Mouse (Mus musculus) gastrocnemius, postnatal 10 days (tissue): ENCODE results near the gene 4931414P19Rik. TPM values are rescaled to one million over a fixed set of nuclear protein-coding genes. Genes with fewer than 3 reads are reported as not detected.

Experiments used
- DNase-seq: peaks from one replicate; pipeline ENCODE4 v3.0.0; 2021; ENCODE audit warnings: mixed read lengths
- total RNA-seq, 2 experiments: library from RNA; stranded (reverse); gene quantifications; 2 replicates each; pipeline ENCODE4 v1.2.3; 2021

The 4931414P19Rik gene
- total RNA-seq, 2 experiments from 2014 or later = 3.1 to 5.1 TPM

DNA sequence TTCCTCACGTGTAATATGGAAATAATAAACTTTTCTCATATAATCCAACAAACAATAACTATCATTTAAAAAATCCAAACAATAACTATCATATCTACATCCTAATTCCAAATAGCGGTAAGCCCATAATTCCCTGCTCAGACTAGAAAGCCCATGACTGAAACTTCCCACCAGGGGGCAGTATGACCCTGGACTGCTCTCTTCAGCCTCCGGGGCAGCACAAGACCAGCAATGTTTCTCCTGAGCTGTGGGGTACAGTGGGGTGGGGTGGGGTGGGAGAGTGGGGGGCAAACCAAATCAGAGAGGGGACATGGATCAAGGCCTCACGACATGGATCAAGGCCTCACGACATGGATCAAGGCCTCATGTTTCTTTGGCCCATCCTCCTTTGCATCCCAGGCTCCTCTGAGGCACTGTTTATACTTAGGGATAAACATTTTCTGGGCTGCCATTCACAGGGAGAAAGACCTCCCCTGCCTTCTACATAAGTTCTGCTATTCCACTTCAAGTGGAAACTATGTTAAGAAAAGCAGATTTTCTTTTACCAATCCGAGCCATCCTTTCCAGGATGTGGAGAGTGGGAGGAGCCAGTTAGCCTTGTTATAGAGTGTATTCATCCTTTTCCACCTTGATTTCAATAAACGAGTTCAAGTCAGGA lies 22.0 kb downstream of the 4931414P19Rik start:
- peak; percentile 72 for DNase-seq

DNA sequence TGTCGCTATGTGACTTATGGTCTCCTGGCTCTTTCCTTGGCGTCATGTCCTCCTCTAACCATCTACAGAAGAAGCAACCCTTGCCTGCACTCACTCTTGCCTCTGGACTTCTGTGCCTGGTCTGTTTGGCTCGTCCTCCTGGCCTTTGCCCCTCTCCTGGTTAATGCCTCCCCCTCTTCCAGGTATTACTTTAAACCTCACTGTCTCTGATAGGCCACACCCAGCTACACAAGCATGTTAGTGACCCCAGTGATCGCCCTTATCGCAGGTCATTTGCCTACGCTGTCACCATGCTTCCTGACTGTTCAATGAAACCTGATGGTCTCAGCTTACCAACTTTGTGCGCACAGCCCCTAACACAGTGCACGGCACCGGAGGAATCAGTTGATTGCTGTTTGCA lies 23.3 kb downstream of the 4931414P19Rik start:
- DNase-seq = no peak

GRCm38 (mm10) chr14:54579638-54580037 lies 26.2 kb downstream of the 4931414P19Rik start:
- DNase-seq = no peak

DNA sequence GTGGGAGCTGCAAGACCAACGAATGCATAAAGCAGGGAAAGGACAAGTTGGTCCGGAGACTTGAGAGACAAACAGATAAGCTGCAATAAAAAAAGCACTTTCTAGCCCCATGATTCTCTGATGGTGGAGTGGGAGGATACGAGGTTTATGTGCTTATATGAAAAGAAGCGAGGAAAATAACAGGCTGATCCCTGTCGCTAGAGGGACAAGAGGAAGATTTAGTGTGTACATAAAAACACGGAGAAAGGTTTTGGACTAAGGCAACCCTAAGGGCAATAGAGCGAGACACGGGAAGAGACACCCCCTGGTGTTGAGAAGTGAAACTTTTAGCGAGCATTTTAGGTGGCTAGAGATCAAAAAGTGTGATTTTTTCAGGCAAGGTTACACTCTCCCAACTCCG lies 27.7 kb downstream of the 4931414P19Rik start:
- DNase-seq = no peak

- DNase-seq = peak; percentile 84
Measured at GRCm38 (mm10) chr14:54577089-54577982, 28.5 kb downstream of the 4931414P19Rik start, which contains the start of gene Ajuba. Ajuba (minus strand) TSS chr14:54577558.

GRCm38 (mm10) chr14:54576241-54577088 lies 29.3 kb downstream of the 4931414P19Rik start:
- peak; percentile 45 for DNase-seq

DNA sequence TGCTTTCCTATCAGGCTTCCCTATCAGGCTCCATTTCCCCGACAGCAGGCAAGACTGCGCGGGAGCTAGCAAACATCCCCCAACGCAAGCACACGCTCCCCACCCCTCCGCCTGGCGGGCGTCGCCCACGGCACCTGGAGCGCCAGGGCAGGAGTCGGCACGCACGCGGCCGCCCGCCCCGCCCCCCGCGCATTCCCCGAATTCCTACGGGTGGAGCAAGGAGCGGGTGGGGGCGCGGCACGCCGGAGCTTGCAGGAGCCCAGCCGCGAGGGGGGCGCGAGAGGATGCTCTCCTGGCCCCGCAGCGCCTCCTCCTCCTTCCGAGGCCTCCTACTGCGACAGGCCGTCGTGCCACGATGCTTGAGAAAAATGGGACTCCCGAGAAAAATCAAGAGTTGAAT lies 30.2 kb downstream of the 4931414P19Rik start:
- DNase-seq = peak; percentile 79

GRCm38 (mm10) chr14:54575031-54575430 lies 30.8 kb downstream of the 4931414P19Rik start:
- DNase-seq = no peak

GRCm38 (mm10) chr14:54574253-54574652 lies 31.5 kb downstream of the 4931414P19Rik start:
- DNase-seq = peak; percentile 56

DNA sequence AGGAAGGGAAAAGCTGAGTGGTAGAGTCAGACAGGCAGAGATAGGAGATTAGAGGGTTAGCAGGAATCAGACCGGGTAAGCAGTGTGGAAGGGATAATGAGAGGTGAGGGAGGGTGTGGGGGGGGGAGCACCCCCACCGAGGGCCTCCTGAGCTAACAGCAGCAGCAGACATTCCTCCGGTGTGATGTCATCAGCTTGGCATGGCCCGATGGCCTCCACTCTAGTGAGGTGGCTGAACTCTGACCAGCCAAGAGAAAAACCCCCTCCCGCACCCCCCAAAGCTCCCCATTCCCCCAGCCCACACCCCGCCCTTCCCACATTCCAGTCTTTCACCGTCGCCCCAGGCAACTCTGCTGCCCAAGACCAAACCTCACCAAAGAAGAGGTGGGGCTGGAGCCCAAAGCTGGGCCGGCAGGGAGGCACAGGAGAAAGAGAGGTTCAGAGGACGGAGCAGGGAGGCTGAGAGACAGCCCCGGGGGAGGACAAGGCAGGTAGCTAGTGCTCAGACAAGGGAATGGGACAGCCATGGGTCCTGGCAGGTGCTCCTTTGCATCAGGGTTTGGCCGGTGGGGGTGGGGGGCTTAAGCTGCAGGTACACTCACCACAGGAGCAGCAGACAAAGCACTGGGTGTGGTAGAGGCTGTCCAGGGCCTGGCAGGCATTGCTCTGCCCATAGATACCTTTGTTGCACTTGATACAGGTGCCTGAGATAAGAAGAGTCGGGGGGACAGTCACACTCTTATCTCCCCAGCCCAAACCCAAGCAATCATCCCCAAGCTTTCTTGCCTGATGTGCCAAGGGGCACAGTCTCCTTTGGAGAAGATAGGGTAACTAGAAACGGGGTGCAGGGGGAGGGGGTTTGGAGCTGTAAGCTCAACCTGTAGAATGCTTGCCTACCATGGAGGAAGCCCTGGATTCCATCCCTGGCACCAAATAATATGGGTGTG lies 32.7 kb downstream of the 4931414P19Rik start:
- no peak for DNase-seq

DNA sequence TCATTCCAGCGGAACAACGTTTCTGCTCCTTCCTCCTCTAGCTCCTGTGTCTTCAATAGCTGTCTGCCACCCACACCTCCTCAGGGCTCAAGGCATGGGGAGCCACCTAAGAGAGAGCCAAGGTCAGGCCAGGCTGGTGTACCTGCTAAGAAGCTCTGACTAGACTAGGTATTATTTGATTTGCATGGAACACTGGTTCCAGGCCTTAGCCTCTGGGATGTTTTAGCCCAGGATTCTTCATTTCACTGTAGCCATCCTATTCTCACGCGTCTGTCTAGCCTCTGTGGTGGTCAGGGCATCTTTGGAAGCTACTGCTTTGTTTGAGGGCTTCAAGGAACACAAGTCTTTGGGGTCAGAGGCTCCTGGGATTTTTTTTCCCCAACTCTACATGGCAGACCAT lies 33.7 kb downstream of the 4931414P19Rik start:
- no peak for DNase-seq

DNA sequence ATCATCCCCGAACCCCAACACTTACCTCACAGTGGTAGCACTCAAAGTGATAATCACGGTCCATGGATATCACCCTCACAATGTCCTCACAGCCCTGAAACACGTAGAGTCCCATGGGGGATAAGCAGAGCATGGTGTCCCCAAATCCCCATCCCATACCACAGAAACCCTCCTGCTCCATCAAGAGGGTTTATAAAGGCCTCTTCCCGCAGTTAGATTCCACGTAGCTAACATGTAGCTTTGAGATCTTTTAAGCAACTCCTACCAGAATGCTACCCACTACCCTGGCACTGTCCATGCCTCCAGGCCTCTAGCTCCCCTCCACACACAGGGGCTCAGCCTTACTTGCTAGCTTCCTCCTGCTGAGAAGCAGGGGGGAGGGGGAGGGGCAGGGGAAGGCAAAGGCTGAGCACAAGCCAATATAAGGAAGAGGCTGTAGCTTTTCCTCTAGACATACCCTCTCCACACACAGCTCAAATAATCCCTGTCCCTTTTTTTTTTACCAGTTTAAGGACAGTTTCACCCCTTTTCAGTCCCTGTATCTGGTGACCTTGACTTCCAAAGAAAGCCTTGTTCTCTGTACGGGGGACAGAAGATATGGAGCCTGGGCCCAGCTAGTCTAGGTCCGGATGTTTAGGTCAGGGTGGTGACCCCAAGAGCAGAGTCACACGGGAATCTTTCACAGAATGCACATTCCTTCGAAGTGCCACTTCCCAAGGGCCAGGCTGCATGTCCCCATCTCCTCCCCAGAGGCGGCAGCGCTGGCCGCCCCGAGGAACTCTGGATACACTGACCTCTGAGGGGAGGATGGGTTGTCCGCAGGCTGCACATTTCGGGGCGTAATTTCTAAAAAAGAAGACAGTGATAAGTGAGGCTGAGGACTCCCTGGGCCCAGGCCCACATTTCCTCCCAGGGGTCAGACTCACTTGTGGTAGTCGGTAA lies 36.1 kb downstream of the 4931414P19Rik start:
- no peak for DNase-seq

DNA sequence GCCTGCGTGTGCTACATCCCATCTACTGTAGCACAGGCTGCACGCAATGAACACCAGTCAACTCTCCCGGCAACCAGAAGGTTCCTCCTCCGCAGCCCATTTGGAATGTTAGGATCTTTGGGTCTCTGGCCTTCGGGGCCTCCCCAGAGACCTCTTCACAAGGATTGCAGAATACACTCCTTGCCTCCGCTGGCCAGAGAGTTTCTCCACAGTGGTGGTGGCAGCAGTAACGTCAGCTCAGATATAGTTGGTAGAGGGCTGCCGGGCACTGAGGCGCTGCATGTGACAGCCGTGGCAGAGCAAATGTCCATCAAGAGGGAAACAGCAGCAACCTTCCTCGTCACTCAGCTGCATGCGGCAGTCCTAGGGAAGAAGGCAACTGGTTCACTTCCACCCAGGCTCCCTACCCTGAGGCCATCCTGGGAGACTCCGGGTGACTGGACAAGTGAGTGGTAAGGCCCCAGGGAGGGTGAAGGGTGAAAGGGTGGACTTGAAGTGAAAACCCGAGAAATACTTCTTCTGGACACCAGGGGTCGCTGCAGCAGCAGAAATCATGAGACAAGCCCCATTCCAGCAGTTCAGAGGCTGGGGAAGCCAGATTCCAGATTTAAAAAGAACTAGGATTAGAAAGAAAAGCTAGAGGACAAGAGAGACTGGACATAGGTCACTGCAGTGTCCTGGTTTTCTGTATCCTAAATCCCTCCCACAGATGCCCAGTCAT lies 36.9 kb downstream of the 4931414P19Rik start:
- peak; percentile 70 for DNase-seq

- no peak for DNase-seq
Measured at GRCm38 (mm10) chr14:54560527-54561242, 45.1 kb downstream of the 4931414P19Rik start.

DNA sequence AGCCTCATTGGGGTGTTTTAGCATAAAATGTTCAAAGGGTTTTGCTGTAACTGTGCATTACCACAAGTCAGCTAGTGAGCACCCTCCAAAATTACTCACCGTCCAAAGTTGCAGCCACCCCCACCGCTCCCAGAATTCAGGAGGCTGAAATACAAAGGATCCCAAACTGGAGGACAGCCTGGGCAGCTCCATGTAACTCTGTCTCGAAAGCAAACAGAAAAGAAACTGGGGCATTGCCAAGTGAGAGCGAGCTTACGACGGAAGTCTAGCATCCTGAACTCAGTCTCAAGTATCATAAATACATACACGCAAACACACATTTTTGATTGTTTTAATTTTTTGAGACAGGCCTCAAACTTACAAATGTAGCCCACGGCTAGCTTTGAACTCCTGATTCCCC lies 48.5 kb downstream of the 4931414P19Rik start:
- no peak for DNase-seq

DNA sequence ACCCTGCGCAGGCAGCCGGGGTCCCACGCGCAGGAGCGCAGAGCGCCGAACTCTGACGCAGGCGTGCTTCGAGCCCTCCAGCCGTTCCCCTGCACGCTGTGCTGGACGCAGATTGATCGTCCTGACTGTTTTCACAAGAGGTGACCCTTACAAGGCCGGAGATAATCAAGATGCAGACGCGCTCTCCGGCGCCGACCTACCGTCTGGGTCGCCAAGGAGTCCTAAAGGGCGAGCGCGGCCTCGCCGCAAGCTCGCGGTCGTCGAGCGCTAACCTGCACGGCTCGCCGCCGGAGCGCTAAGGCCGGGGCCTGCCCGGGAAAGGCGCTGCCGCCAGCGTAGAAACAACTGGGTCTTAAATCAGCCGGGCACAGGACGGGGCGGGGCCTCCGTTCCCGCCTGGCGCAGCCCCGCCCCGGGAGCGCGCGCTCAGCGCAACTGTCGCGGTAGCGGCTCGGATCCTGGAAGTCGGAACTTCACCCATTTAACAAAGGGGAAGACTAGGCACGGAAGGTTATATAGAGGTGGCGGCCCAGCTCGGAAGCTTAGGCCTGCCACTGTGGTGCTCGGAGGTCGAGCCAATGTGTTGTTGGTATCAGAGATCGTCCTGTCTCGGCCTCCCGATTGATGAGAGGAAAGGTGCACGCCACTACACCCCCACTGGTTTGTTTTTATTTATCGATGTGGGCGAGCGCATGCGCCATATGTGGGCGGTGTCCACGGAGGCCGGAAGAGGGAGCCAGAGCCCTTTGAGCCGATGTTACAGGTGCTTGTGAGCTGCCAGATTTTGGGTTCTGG lies 51.6 kb downstream of the 4931414P19Rik start, which contains the start of gene Haus4:
Haus4 (minus strand) TSS at position 642 of the 795 bp plus-strand sequence.
- peak; percentile 81 for DNase-seq

DNA sequence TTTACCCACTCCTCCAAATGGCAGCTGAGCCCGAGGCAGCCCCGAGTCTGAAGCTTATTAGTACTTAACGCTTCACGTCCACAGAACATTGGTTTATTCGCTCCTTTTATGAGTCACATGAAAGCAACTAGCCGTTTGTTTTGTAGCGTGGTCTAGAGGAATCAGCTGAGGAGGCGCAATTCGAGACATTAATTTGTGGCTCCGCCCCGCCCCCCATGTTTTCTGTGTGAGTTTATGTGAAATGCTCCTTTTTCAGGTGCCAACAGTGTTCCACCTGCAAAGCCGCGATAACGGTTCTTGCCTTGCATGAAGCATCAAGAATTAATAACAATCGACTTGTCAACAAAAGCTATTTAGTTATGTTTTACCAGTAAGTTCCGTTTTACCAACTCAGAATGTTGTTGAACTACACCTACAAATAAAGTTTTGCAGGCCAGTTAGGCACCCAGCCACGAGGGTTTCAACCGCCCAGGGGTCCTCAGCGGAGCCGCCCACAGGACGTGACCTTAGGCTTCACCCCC lies 52.3 kb downstream of the 4931414P19Rik start:
- no peak for DNase-seq
